Mouse (Mus musculus) megakaryocyte, embryonic 14.5 days (primary cell): ENCODE measurements at regions not wholly inside any gene's neighbourhood (a gene's known extent, or its start where the extent isn't known, plus 50 kb on each side); places are given as distances from the start of the nearest gene placed in this dataset.

ENCODE experiments used
- FLI1 ChIP-seq: IDR thresholded peaks from 2 replicates; pipeline ENCODE4 v1.6.1; 2012; ENCODE audit warnings: low read length, inconsistent platforms, mixed read lengths
- GATA1 ChIP-seq: IDR thresholded peaks from 3 replicates; pipeline ENCODE4 v1.6.1; 2012; ENCODE audit warnings: mixed read lengths, low read length, inconsistent platforms, borderline replicate concordance

DNA sequence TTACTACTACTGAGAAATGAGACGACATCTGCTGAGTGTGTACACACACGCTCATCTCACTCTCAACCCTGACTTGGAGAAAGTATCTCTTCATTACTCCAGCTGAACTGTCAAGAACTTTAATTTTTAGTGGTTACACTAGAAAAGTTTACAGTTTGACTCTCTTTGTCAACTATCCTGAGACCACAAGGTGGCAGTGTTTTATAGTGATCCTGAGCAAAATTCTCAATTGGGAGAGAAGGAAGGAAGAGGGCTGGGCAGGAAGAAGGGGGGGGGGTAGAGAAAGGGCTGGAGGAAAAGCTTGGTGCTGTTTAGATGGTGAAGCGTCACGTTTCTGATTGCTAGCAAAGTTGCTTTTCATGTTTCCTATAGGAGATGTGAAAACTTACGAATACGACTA, 158.8 kb upstream of the Olfr1507 start:
- no peak for TF ChIP-seq GATA1
- TF ChIP-seq FLI1, result no peak
